Mouse (Mus musculus) intestine, embryonic 16.5 days (tissue): ENCODE data around the gene Krtap6-2. TPM values are rescaled to one million over a fixed set of nuclear protein-coding genes. Genes with fewer than 3 reads are reported as not detected.

Experiments used
- polyA plus RNA-seq: library from polyadenylated mRNA; unstranded; fragments of >200 nt; fragmentation: Nextera tagmentation; extraction: Ambion mirVana; gene quantifications from 2 replicates; pipeline ENCODE4 v1.2.1, GENCODE M21; 2015

The Krtap6-2 gene
- polyA plus RNA-seq, 1 experiment from 2014 or later, result not detected

Other genes with a start within 250 kb of the Krtap6-2 start
- gene 1110057P08Rik, start 245.4 kb downstream of the Krtap6-2 start, polyA plus RNA-seq, result not detected in 2 replicates
- gene Krtap20-2, start 214.2 kb downstream of the Krtap6-2 start, polyA plus RNA-seq, result not detected in 2 replicates
- not detected in 2 replicates for gene Krtap21-1, start 16.2 kb downstream of the Krtap6-2 start, polyA plus RNA-seq
- not detected in 2 replicates for gene Krtap8-1, start 67.8 kb upstream of the Krtap6-2 start, polyA plus RNA-seq
- not detected in 2 replicates for gene Krtap7-1, start 88.2 kb upstream of the Krtap6-2 start, polyA plus RNA-seq
- gene Krtap11-1, start 151.1 kb upstream of the Krtap6-2 start, polyA plus RNA-seq, result not detected in 2 replicates